In genomic region chr7:130552780-130553179, GRCm38 (mm10) we compare ENCODE assay signal across 8 mouse cellular contexts. TPM values are rescaled to one million over a fixed set of nuclear protein-coding genes. Genes with fewer than 3 reads are reported as not detected.
A peak's percentile ranks its signal among the peaks of the same experiment; 100 is the strongest.
DNase-seq lines count a peak whose midpoint lies in the region; ATAC-seq lines count a peak whose summit lies in the region.

No protein-coding gene starts in this region.

- no peak for ATAC-seq in limb, embryonic 13.5 days (ENCODE audit: low FRiP score, low read depth)
- no peak for ATAC-seq in megakaryocyte-erythroid progenitor cell, adult 5-6 weeks (replicated peaks; ENCODE audit: low FRiP score, low TSS enrichment, poor library complexity, severe bottlenecking)

- intact Hi-C loops in gastrocnemius, postnatal 36 days (cut with DNase I) = no loop called here

- H3K4me1 ChIP-seq in limb, embryonic 13.5 days = peaks cover 15% of the 10 kb centered on the region
- H3K4me1 ChIP-seq in limb, embryonic 10.5 days = peaks cover 7% of the 10 kb centered on the region

- H3K4me2 ChIP-seq in limb, embryonic 13.5 days (replicated peaks) = no peak overlapping the region

- H3K9me3 ChIP-seq in limb, embryonic 13.5 days = no peaks in the 10 kb centered on the region
- no peaks in the 10 kb centered on the region for H3K9me3 ChIP-seq in limb, embryonic 10.5 days (replicated peaks)

- WGBS in limb, embryonic 13.5 days = 53% methylated on average over 5 of the region's 5 CpGs
- 81% methylated on average over 5 of the region's 5 CpGs for WGBS in limb, embryonic 10.5 days

- 0 out of 2 replicates have a peak overlapping the region, but pooled peaks have one; percentile 11 for H3K27ac ChIP-seq in limb, embryonic 13.5 days
- no peak overlapping the region for H3K27ac ChIP-seq in limb, embryonic 10.5 days

- H3K9ac ChIP-seq in limb, embryonic 13.5 days = no peak overlapping the region

- no peak overlapping the region for H3K4me3 ChIP-seq in limb, embryonic 13.5 days
- no peak overlapping the region for H3K4me3 ChIP-seq in limb, embryonic 10.5 days

- H3K27me3 ChIP-seq in limb, embryonic 13.5 days = no peaks in the 10 kb centered on the region
- H3K27me3 ChIP-seq in limb, embryonic 10.5 days (ENCODE audit: low read depth, poor library complexity, severe bottlenecking) = no peaks in the 10 kb centered on the region

- no peaks in the 10 kb centered on the region for H3K36me3 ChIP-seq in limb, embryonic 13.5 days
- no peaks in the 10 kb centered on the region for H3K36me3 ChIP-seq in limb, embryonic 10.5 days

- no peak for DNase-seq in limb, embryonic 10.5 days (ENCODE audit: low spot score)
- DNase-seq in cerebellum, adult 9-11 months = peak; percentile 89
- peak; percentile 52 to 65 for DNase-seq in gastrocnemius, postnatal 36 days
- peak; percentile 31 for DNase-seq in lung, postnatal 25 days (ENCODE audit: low spot score)
- DNase-seq in layer of hippocampus, adult 9-10 months (ENCODE audit: low spot score) = no peak
- DNase-seq in urinary bladder, postnatal 10 days (ENCODE audit: low spot score) = no peak

RNA-seq across cellular contexts. Expression of gene Nsmce4a, which starts 20.1 kb away (rescaled TPM):
- 163 and 167 TPM in 2 replicates for polyA plus RNA-seq in limb, embryonic 13.5 days (2015; fragmentation: Nextera tagmentation; extraction: Ambion mirVana)
- polyA plus RNA-seq in limb, embryonic 10.5 days (2016; fragmentation: Nextera tagmentation; extraction: Ambion mirVana) = 199 TPM in 2 replicates
- total RNA-seq in gastrocnemius, postnatal 36 days (2021) = 10 to 100 TPM; 24.8 to 27.0 TPM
- 180 and 183 TPM in 2 replicates for total RNA-seq in megakaryocyte-erythroid progenitor cell, adult 5-6 weeks (2014; fragmentation: Nextera tagmentation)
- 203 and 229 TPM in 2 replicates for total RNA-seq in megakaryocyte-erythroid progenitor cell, adult 5-6 weeks (2017)

RNA-seq across cellular contexts. Expression of gene Tacc2, which starts 24.5 kb away (rescaled TPM):
- 35.1 and 39.3 TPM in 2 replicates for polyA plus RNA-seq in limb, embryonic 13.5 days (2015; fragmentation: Nextera tagmentation; extraction: Ambion mirVana)
- polyA plus RNA-seq in limb, embryonic 10.5 days (2016; fragmentation: Nextera tagmentation; extraction: Ambion mirVana) = 37.5 and 39.2 TPM in 2 replicates
- 100 to 1,000 TPM; 495 to 686 TPM for total RNA-seq in gastrocnemius, postnatal 36 days (2021)
- 9.1 and 14.2 TPM in 2 replicates for total RNA-seq in megakaryocyte-erythroid progenitor cell, adult 5-6 weeks (2014; fragmentation: Nextera tagmentation)
- 0.88 and 1.6 TPM in 2 replicates for total RNA-seq in megakaryocyte-erythroid progenitor cell, adult 5-6 weeks (2017)

RNA-seq across cellular contexts. Expression of gene Ate1, which starts 32.6 kb away (rescaled TPM):
- 56.4 and 59.1 TPM in 2 replicates for polyA plus RNA-seq in limb, embryonic 13.5 days (2015; fragmentation: Nextera tagmentation; extraction: Ambion mirVana)
- polyA plus RNA-seq in limb, embryonic 10.5 days (2016; fragmentation: Nextera tagmentation; extraction: Ambion mirVana) = 37.9 and 42.6 TPM in 2 replicates
- 10 to 100 TPM; 29.9 to 31.5 TPM for total RNA-seq in gastrocnemius, postnatal 36 days (2021)
- 31.9 and 32.1 TPM in 2 replicates for total RNA-seq in megakaryocyte-erythroid progenitor cell, adult 5-6 weeks (2014; fragmentation: Nextera tagmentation)
- 60.6 and 66.9 TPM in 2 replicates for total RNA-seq in megakaryocyte-erythroid progenitor cell, adult 5-6 weeks (2017)

Comparison
In these comparisons a context has a peak if more than half of its experiments do, and no peak if none do; other contexts are left out.
1. DNase-seq: peak in cerebellum, adult 9-11 months (single experiment), gastrocnemius, postnatal 36 days (2 of 2) and lung, postnatal 25 days (single experiment); none in limb, embryonic 10.5 days (single experiment), layer of hippocampus, adult 9-10 months (single experiment) and urinary bladder, postnatal 10 days (single experiment).
2. RNA of gene Nsmce4a, which starts 20.1 kb away (total RNA-seq): 180 to 229 TPM in megakaryocyte-erythroid progenitor cell, adult 5-6 weeks; 24.8 to 27.0 TPM in gastrocnemius, postnatal 36 days; every median in the first group is over 4 times any median in the second.
3. RNA of gene Tacc2, which starts 24.5 kb away (total RNA-seq): 495 to 686 TPM in gastrocnemius, postnatal 36 days; 0.88 to 14.2 TPM in megakaryocyte-erythroid progenitor cell, adult 5-6 weeks; every median in the first group is over 10 times any median in the second.